Mouse (Mus musculus): ENCODE data around the gene Pcnt.

DNA sequence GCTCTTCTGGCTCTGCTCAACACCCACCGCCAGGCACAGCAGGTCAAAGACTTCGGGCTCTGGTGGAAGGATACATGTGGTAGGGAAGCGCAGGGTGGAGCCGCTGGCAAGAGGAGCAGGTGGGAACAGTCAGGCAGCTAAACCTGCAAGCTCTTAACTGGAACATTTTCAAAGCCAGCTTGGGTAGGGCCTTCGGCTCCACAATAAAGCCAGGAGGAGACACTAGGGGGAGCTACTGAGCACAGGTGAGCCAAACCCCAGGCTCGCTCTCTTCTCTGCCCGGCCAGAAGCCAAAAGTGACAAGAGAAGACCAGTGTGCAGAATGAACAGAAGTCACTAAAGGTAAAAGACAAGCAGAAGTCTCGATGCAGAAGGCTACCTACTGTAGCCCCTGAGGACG, 50.8 kb downstream of the Pcnt start:
- no peak for TF ChIP-seq GATA1 (IDR thresholded peaks at IDR 0.05; ENCODE audit: low read length)
- no peak for TF ChIP-seq TAL1 (IDR thresholded peaks at IDR 0.05; ENCODE audit: low read length)

Data from erythroblast, embryonic 14.5 days (primary cell).